Mouse (Mus musculus): ENCODE data around the gene Rpp25. TPM values are rescaled to one million over a fixed set of nuclear protein-coding genes. Genes with fewer than 3 reads are reported as not detected.

Rpp25 gene
- 8.6 and 10.7 TPM in 2 replicates for polyA plus RNA-seq (2014; fragmentation: Nextera tagmentation; extraction: Ambion mirVana)

DNA sequence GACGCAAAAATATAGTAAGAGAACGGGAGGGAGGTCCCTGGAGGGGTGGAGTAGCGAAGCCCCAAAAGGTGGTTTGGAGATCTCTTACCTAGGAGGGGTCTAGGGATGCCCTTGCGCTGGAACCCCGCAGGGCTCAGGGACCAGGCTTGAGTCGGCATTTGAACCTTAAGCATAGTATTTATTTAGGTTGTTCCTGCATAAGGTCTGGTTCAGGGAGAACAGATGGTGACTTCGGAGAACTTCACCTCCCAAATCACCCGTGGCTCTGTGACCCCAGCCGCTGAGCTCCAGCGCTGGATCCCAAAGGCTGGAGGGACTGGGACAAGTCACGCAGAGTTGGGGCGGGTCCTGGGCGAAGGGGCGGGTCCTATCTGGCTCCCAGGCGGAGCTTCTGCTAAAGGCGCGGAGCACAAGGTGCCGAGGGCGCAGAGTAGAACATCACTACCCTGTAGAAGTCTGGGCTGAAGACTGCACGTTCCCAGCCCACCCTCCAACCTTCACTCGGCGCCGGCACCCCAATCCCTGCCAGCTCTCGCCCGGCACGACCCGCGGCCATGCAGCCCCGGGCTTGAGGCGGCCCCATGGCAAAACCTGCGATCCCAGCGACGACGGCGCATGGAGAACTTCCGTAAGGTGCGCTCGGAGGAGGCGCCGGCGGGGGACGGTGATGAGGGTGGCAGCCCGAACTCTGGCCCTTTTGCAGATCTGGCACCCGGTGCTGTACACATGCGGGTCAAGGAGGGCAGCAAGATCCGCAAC lies at the start of gene Rpp25:
Gene Rpp25 (plus strand): TSS at position 405 of the 759 bp plus-strand sequence.
- DNase-seq (ENCODE audit: low spot score) (peak; percentile 81), ATAC-seq (replicated peaks; ENCODE audit: low FRiP score, low TSS enrichment, low read depth) (peak; percentile 76)
- WGBS, result under 1% methylated on average over 46 of the region's 46 CpGs
- H3K27ac ChIP-seq (ENCODE audit: low read depth), result peak within 1 kb of the TSS; percentile 11; the same call in 1 of the 2 replicates
- peak within 1 kb of the TSS; percentile 40 for H3K4me3 ChIP-seq (ENCODE audit: low read depth, low read length)
- H3K27me3 ChIP-seq (replicated peaks; ENCODE audit: control insufficient read depth, insufficient read depth, low read length), result peaks cover 76% of the 10 kb centered on the region
- peaks cover 22% of the 10 kb centered on the region for H3K4me1 ChIP-seq (replicated peaks; ENCODE audit: control insufficient read depth, insufficient read depth, low read length)
- peak within 1 kb of the TSS; percentile 78 for H3K4me2 ChIP-seq (ENCODE audit: low read length)
- no peaks in the 10 kb centered on the region for H3K36me3 ChIP-seq (ENCODE audit: control insufficient read depth, insufficient read depth, low read length)
- peak within 1 kb of the TSS; percentile 22 for H3K9ac ChIP-seq (ENCODE audit: low read length)
- no peaks in the 10 kb centered on the region for H3K9me3 ChIP-seq (ENCODE audit: control insufficient read depth, low read length)

DNA sequence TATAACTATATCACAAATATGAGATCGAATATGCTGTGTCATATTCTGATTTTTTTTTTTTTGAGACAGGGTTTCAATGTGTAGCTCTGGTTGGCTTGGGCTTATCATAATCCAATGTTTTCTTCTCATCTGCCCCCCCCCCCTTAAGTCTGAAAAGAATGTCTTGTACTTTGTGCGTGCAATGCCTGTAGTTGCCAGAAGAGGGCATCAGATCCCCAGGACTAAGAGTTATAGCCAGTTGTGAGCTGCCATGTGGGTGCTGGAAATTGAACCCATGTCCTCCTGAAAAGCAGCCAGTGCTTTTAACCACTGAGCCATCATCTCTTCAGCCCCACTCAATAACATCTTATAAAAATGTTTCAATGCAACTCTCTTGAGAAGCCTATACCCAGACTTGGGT lies 44.1 kb upstream of the Rpp25 start:
- H3K4me1 ChIP-seq (replicated peaks; ENCODE audit: control insufficient read depth, insufficient read depth, low read length), result no peaks in the 10 kb centered on the region
- WGBS, result 91% methylated on average over 2 of the region's 2 CpGs
- ATAC-seq (replicated peaks; ENCODE audit: low FRiP score, low TSS enrichment, low read depth), result no peak

DNA sequence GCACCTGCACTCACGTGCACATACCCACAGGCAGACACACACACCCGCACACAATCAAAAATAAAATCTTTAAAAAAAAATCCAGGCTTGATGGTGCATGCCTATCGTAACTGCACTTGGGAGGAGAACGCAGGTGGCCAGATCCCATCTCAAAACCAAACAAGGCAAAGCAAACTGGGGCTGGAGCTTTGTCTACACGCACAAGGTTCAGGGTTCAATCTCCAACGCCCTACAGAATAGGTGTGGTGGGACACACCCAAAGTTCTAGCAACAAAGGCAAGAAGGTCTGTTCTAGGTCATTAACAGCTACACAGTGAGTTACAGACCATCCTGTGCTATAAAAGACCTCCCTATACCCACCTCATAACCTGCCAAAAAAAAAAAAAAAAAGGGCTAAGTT lies 41.0 kb upstream of the Rpp25 start:
- H3K27ac ChIP-seq (ENCODE audit: low read depth), result no peak overlapping the region
- H3K36me3 ChIP-seq (ENCODE audit: control insufficient read depth, insufficient read depth, low read length), result no peaks in the 10 kb centered on the region
- no peak overlapping the region for H3K4me2 ChIP-seq (ENCODE audit: low read length)
- WGBS, result 80% methylated on average over 6 of the region's 6 CpGs
- H3K4me3 ChIP-seq (ENCODE audit: low read depth, low read length), result no peak overlapping the region
- DNase-seq (ENCODE audit: low spot score) (no peak), ATAC-seq (replicated peaks; ENCODE audit: low FRiP score, low TSS enrichment, low read depth) (no peak)
- H3K27me3 ChIP-seq (replicated peaks; ENCODE audit: control insufficient read depth, insufficient read depth, low read length), result no peaks in the 10 kb centered on the region
- H3K9me3 ChIP-seq (ENCODE audit: control insufficient read depth, low read length), result no peaks in the 10 kb centered on the region
- H3K9ac ChIP-seq (ENCODE audit: low read length), result no peak overlapping the region
- peaks cover 7% of the 10 kb centered on the region for H3K4me1 ChIP-seq (replicated peaks; ENCODE audit: control insufficient read depth, insufficient read depth, low read length)

More for the DNA sequence above, 44.1 kb upstream of the Rpp25 start:
- Histone ChIP-seq H3K4me3 (ENCODE audit: low read depth, low read length) (no peak overlapping the region), H3K9me3 (ENCODE audit: control insufficient read depth, low read length) (no peaks in the 10 kb centered on the region), H3K4me2 (ENCODE audit: low read length) (no peak overlapping the region), H3K9ac (ENCODE audit: low read length) (no peak overlapping the region), H3K36me3 (ENCODE audit: control insufficient read depth, insufficient read depth, low read length) (no peaks in the 10 kb centered on the region), H3K27me3 (replicated peaks; ENCODE audit: control insufficient read depth, insufficient read depth, low read length) (no peaks in the 10 kb centered on the region), H3K27ac (ENCODE audit: low read depth) (no peak overlapping the region)
- no peak for DNase-seq (ENCODE audit: low spot score)

DNA sequence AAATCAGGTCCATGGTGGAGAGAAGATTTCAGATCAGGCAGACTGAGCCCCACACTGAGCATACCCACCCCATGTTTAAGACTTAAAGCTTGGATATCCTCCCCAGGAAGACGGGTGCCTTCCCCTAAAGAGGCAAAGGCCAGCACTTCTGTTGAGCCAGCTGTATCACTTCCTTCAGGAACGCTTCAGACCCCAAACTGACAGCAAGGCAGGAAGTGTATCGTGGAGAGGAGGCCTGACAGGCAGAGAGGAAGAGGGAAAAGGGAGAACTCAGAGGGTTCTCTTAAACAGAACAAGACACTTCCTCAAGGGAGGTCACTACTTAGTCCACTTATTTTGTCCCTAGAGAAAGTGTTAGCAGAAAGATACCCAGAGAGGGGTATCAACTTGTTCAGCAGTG lies 37.7 kb upstream of the Rpp25 start:
- ATAC-seq (replicated peaks; ENCODE audit: low FRiP score, low TSS enrichment, low read depth), result no peak
- H3K36me3 ChIP-seq (ENCODE audit: control insufficient read depth, insufficient read depth, low read length), result no peaks in the 10 kb centered on the region
- no peaks in the 10 kb centered on the region for H3K27me3 ChIP-seq (replicated peaks; ENCODE audit: control insufficient read depth, insufficient read depth, low read length)
- H3K4me2 ChIP-seq (ENCODE audit: low read length), result no peak overlapping the region
- no peak for DNase-seq (ENCODE audit: low spot score)
- peaks cover 7% of the 10 kb centered on the region for H3K4me1 ChIP-seq (replicated peaks; ENCODE audit: control insufficient read depth, insufficient read depth, low read length)
- no peak overlapping the region for H3K9ac ChIP-seq (ENCODE audit: low read length)
- H3K9me3 ChIP-seq (ENCODE audit: control insufficient read depth, low read length), result no peaks in the 10 kb centered on the region
- H3K27ac ChIP-seq (ENCODE audit: low read depth), result no peak overlapping the region
- no peak overlapping the region for H3K4me3 ChIP-seq (ENCODE audit: low read depth, low read length)
- 44% methylated on average over 3 of the region's 3 CpGs for WGBS

DNA sequence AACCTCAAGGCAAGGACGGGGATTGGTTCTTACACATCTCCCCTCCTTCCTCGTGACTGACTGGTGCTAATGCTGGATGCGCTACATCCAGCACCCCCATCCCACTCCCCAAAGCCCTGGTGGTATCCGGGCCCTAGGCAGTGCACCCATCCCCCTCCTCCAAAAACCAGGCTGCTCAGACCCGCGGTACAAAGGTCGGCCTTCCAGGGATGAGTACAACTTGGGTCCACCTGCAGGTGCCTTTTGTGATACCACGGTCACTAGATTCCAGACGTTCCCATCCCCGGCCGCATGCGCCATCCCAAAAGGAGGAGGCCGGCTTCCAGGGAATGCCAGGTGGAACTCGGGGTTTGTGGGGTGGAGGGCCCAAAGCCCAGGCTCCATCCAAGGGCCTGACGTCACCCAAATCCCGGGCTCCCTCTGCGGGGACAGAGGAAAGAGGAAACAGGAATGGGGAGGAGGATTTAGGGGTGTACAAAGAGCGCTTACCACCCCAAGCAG lies 36.5 kb upstream of the Rpp25 start:
- peak; percentile 58 for ATAC-seq (replicated peaks; ENCODE audit: low FRiP score, low TSS enrichment, low read depth)
- Histone ChIP-seq H3K9me3 (ENCODE audit: control insufficient read depth, low read length) (no peaks in the 10 kb centered on the region), H3K27ac (ENCODE audit: low read depth) (peak overlapping the region; percentile 47; the same call in 1 of the 2 replicates), H3K36me3 (ENCODE audit: control insufficient read depth, insufficient read depth, low read length) (no peaks in the 10 kb centered on the region), H3K4me3 (ENCODE audit: low read depth, low read length) (peak overlapping the region; percentile 74), H3K27me3 (replicated peaks; ENCODE audit: control insufficient read depth, insufficient read depth, low read length) (no peaks in the 10 kb centered on the region), H3K4me1 (replicated peaks; ENCODE audit: control insufficient read depth, insufficient read depth, low read length) (peaks cover 7% of the 10 kb centered on the region), H3K4me2 (ENCODE audit: low read length) (peak overlapping the region; percentile 91), H3K9ac (ENCODE audit: low read length) (peak overlapping the region; percentile 78)
- DNase-seq (ENCODE audit: low spot score), result peak; percentile 74
- WGBS, result 2% methylated on average over 18 of the region's 18 CpGs

DNA sequence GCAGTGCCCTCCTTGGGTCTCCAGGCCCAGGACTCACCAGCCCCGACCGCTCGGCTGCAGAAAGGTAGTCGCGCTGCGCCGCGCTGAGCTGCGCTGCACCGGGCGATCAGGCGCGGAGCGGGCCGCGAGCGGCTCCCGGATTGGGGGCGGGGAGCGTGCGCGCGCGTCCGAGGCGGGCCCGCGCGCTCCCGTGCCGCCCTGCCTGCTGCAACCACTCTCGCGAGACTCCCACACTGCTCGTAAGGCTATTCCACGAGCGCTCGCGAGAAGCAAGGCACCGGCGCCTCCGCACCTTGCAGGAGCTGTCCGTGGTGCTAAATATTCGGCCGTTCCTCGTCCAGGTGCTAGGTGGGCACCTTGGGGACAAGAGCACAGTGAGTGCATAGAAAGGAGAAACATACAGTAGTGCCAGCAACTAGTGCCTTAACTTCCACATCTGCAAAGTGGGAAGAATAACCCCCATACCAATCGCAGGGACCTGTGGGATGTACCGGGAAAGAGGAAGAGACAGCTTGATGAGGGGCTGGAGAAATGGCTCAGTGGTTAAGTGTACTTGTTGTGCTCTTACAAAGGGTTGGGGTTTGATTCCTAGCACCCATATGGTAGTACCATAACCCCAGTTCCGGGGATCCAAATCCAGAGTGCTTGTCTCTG lies 35.8 kb upstream of the Rpp25 start, which contains the start of gene Scamp5:
Gene Scamp5 (minus strand): TSS at position 165 of the 654 bp plus-strand sequence.
- peak; percentile 87 for ATAC-seq (replicated peaks; ENCODE audit: low FRiP score, low TSS enrichment, low read depth)
- DNase-seq (ENCODE audit: low spot score), result peak; percentile 95
- WGBS, result 2% methylated on average over 48 of the region's 48 CpGs

DNA sequence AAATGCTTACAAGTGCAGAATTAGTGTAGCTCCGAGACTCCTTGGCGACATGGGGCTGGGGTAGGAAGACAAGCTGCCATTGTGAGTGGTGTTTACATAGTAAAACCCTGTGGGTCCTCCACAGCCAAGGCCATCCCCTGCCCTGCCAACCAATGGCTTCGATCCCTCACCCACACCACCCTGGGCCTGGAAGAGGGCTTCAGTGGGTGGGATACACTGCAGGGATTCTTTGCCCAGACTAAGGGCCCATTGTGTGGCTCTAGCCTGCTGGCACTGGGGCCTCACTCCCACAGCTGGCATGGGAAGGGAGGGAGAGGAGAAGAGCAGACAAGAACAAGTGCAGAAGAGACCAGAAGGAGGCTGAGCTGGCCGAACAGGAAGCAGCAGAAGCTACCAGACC lies 34.9 kb upstream of the Rpp25 start:
- Histone ChIP-seq H3K4me3 (ENCODE audit: low read depth, low read length) (no peak overlapping the region), H3K9me3 (ENCODE audit: control insufficient read depth, low read length) (no peaks in the 10 kb centered on the region), H3K36me3 (ENCODE audit: control insufficient read depth, insufficient read depth, low read length) (no peaks in the 10 kb centered on the region), H3K4me2 (ENCODE audit: low read length) (no peak overlapping the region), H3K9ac (ENCODE audit: low read length) (no peak overlapping the region), H3K27me3 (replicated peaks; ENCODE audit: control insufficient read depth, insufficient read depth, low read length) (no peaks in the 10 kb centered on the region), H3K4me1 (replicated peaks; ENCODE audit: control insufficient read depth, insufficient read depth, low read length) (peaks cover 7% of the 10 kb centered on the region), H3K27ac (ENCODE audit: low read depth) (no peak overlapping the region)
- ATAC-seq (replicated peaks; ENCODE audit: low FRiP score, low TSS enrichment, low read depth), result 0 out of 2 replicates have a peak, but pooled peaks have one; percentile 9
- DNase-seq (ENCODE audit: low spot score), result no peak
- 72% methylated on average over 4 of the region's 4 CpGs for WGBS

More for the DNA sequence above, 35.8 kb upstream of the Rpp25 start, which contains the start of gene Scamp5:
- peak within 1 kb of the TSS; percentile 91 for H3K4me2 ChIP-seq (ENCODE audit: low read length)
- peak within 1 kb of the TSS; percentile 47; the same call in 1 of the 2 replicates for H3K27ac ChIP-seq (ENCODE audit: low read depth)
- H3K27me3 ChIP-seq (replicated peaks; ENCODE audit: control insufficient read depth, insufficient read depth, low read length), result no peaks in the 10 kb centered on the region
- H3K36me3 ChIP-seq (ENCODE audit: control insufficient read depth, insufficient read depth, low read length), result no peaks in the 10 kb centered on the region
- H3K9me3 ChIP-seq (ENCODE audit: control insufficient read depth, low read length), result no peaks in the 10 kb centered on the region
- peak within 1 kb of the TSS; percentile 78 for H3K9ac ChIP-seq (ENCODE audit: low read length)
- H3K4me1 ChIP-seq (replicated peaks; ENCODE audit: control insufficient read depth, insufficient read depth, low read length), result peaks cover 7% of the 10 kb centered on the region
- H3K4me3 ChIP-seq (ENCODE audit: low read depth, low read length), result peak within 1 kb of the TSS; percentile 74

DNA sequence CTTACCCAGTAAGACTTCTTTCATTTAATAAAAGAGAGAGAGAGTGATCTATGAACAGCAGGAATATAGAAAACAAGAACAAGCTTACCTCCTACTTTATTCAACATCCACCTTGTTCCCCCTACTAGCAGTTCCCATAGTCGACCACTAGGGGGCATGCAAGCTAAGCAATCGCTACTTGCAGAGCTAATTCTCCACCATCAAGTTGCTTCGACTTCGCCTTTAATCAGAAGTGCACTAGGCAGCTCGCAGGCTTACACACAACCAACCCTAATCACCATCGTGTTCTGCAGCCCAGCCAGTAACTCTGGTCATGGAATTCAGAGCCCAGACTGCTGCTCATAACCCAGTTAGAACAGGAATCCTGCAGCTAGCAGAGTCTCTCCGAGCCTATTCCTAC lies 18.1 kb upstream of the Rpp25 start:
- DNase-seq (ENCODE audit: low spot score) (peak; percentile 89), ATAC-seq (replicated peaks; ENCODE audit: low FRiP score, low TSS enrichment, low read depth) (0 out of 2 replicates have a peak, but pooled peaks have one; percentile 47)
- no peaks in the 10 kb centered on the region for H3K27me3 ChIP-seq (replicated peaks; ENCODE audit: control insufficient read depth, insufficient read depth, low read length)
- WGBS, result 13% methylated on average over 7 of the region's 7 CpGs
- H3K36me3 ChIP-seq (ENCODE audit: control insufficient read depth, insufficient read depth, low read length), result no peaks in the 10 kb centered on the region
- H3K9me3 ChIP-seq (ENCODE audit: control insufficient read depth, low read length), result no peaks in the 10 kb centered on the region
- H3K4me1 ChIP-seq (replicated peaks; ENCODE audit: control insufficient read depth, insufficient read depth, low read length), result no peaks in the 10 kb centered on the region
- H3K4me3 ChIP-seq (ENCODE audit: low read depth, low read length), result no peak overlapping the region
- H3K27ac ChIP-seq (ENCODE audit: low read depth), result no peak overlapping the region
- H3K4me2 ChIP-seq (ENCODE audit: low read length), result no peak overlapping the region
- no peak overlapping the region for H3K9ac ChIP-seq (ENCODE audit: low read length)
